Mouse (Mus musculus) testis, adult 2 months (tissue): ENCODE results near the gene Pigf.

Experiments used
- CTCF ChIP-seq: fragments of 200-500 bp; IDR thresholded peaks from 2 replicates; pipeline ENCODE4 v1.5.1; 2012; ENCODE audit warnings: low read depth, mild to moderate bottlenecking, inconsistent platforms, low read length, moderate library complexity; ENCODE audit not compliant: control insufficient read depth, insufficient read depth, insufficient replicate concordance
- POLR2A ChIP-seq: fragments of 200-500 bp; IDR thresholded peaks from 2 replicates; pipeline ENCODE4 v1.6.1; 2012; ENCODE audit warnings: low read depth, mild to moderate bottlenecking, inconsistent platforms, low read length, moderate library complexity; ENCODE audit not compliant: control insufficient read depth

GRCm38 (mm10) chr17:86961301-86961841 lies 63.8 kb downstream of the Pigf start:
- TF ChIP-seq CTCF (no peak), POLR2A (no peak)
